Mouse (Mus musculus) lung, postnatal 0 days (tissue): ENCODE results near the gene Kcnn4. TPM values are rescaled to one million over a fixed set of nuclear protein-coding genes. Genes with fewer than 3 reads are reported as not detected.

Experiments used
- ATAC-seq: fragments of 200-750 bp; cut with Nextera tagmentation; 2 replicates; pipeline ENCODE4 v1.8.0; 2017; ENCODE audit warnings: moderate library complexity
- DNase-seq: peaks from one replicate; pipeline ENCODE4 v3.0.0-alpha.2; 2016; ENCODE audit warnings: low spot score
- H3K27ac ChIP-seq: fragments of 300-500 bp; sonication (generic); 2 replicates; pipeline ENCODE4 v1.5.1; 2014; ENCODE audit warnings: antibody characterized with exemption, mild to moderate bottlenecking, low read length, mixed read lengths
- H3K27me3 ChIP-seq: fragments of 300-500 bp; sonication (generic); replicated peaks from 2 replicates; pipeline ENCODE4 v1.6.1; 2014; ENCODE audit warnings: low read length, mixed read lengths; ENCODE audit not compliant: insufficient read depth
- H3K36me3 ChIP-seq: fragments of 300-500 bp; sonication (generic); 2 replicates; pipeline ENCODE4 v1.6.1; 2014; ENCODE audit warnings: low read length, mixed read lengths; ENCODE audit not compliant: insufficient read depth
- H3K4me1 ChIP-seq: fragments of 300-500 bp; sonication (generic); 2 replicates; pipeline ENCODE4 v1.6.1; 2014; ENCODE audit warnings: antibody characterized with exemption, low read depth, low read length, mixed read lengths; ENCODE audit not compliant: insufficient read depth
- H3K4me2 ChIP-seq: fragments of 300-500 bp; sonication (generic); replicated peaks from 2 replicates; pipeline ENCODE4 v1.6.1; 2014; ENCODE audit warnings: low read depth, mild to moderate bottlenecking, low read length, moderate library complexity, mixed read lengths
- H3K4me3 ChIP-seq: fragments of 300-500 bp; sonication (generic); 2 replicates; pipeline ENCODE4 v1.5.1; 2014; ENCODE audit warnings: low read depth, low read length
- H3K9ac ChIP-seq: fragments of 300-500 bp; sonication (generic); replicated peaks from 2 replicates; pipeline ENCODE4 v1.6.1; 2014; ENCODE audit warnings: low read depth, mild to moderate bottlenecking
- H3K9me3 ChIP-seq: fragments of 300-500 bp; sonication (generic); 2 replicates; pipeline ENCODE4 v1.6.1; 2016; ENCODE audit warnings: low read length, mixed read lengths
- CTCF ChIP-seq: IDR thresholded peaks from 2 replicates; pipeline ENCODE4 v1.5.1; 2016; ENCODE audit warnings: antibody characterized with exemption, mild to moderate bottlenecking
- EP300 ChIP-seq: IDR thresholded peaks from 2 replicates; pipeline ENCODE4 v1.6.1; 2016; ENCODE audit warnings: antibody characterized with exemption, mild to moderate bottlenecking, control low read depth
- WGBS: fragments of 180-500 bp; shearing (Covaris S2); extraction: QIAGEN DNeasy Blood & Tissue Kit; methylation state at CpG from one replicate; pipeline ENCODE4 v1.1.7; 2014; 5-methylcytosine and 5-hydroxymethylcytosine counted together
- polyA plus RNA-seq: library from polyadenylated mRNA; unstranded; fragments of >200 nt; fragmentation: Nextera tagmentation; extraction: Ambion mirVana; gene quantifications from 2 replicates; pipeline ENCODE4 v1.2.1, GENCODE M21; 2015

Gene Kcnn4
- polyA plus RNA-seq, 1 experiment from 2014 or later = 2.6 TPM

DNA sequence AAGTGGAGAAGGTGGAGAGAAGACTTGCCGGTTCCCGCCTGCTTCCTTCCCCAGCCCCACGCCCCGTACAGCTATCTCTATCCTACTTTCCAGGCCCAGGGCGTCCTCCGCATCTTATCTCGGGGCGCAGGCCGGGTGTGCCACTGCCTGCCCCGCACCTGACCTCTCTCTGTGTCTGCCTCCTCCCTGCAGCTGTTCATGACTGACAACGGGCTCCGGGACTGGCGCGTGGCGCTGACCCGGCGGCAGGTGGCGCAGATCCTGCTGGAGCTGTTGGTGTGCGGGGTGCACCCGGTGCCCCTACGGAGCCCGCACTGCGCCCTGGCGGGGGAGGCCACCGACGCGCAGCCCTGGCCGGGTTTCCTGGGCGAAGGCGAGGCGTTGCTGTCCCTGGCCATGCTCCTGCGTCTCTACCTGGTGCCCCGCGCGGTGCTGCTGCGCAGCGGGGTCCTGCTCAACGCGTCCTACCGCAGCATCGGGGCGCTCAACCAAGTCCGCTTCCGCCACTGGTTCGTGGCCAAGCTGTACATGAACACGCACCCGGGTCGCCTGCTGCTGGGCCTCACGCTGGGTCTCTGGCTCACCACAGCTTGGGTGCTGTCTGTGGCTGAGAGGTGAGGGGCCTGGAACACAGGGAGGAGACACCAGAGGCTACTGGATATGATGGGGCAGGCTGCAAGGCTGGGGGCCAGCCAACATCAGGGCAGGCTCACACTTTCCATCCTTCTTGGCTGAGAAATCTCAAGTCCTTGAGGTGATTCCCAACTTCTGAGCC lies 7.2 kb downstream of the Kcnn4 start:
- Histone ChIP-seq H3K27ac (no peak overlapping the region), H3K9ac (0 out of 2 replicates have a peak overlapping the region, but pooled peaks have one; percentile 5), H3K27me3 (no peaks in the 10 kb centered on the region), H3K4me3 (peak overlapping the region; percentile 3; the same call in 1 of the 2 replicates), H3K9me3 (no peaks in the 10 kb centered on the region), H3K36me3 (no peaks in the 10 kb centered on the region), H3K4me1 (peaks cover 5% of the 10 kb centered on the region), H3K4me2 (peak overlapping the region; percentile 54)
- WGBS = 10% methylated on average over 49 of the region's 49 CpGs
- DNase-seq = peak; percentile 44
- TF ChIP-seq EP300 = no peak
- peak; percentile 63 for TF ChIP-seq CTCF
- peak; percentile 67 for ATAC-seq

DNA sequence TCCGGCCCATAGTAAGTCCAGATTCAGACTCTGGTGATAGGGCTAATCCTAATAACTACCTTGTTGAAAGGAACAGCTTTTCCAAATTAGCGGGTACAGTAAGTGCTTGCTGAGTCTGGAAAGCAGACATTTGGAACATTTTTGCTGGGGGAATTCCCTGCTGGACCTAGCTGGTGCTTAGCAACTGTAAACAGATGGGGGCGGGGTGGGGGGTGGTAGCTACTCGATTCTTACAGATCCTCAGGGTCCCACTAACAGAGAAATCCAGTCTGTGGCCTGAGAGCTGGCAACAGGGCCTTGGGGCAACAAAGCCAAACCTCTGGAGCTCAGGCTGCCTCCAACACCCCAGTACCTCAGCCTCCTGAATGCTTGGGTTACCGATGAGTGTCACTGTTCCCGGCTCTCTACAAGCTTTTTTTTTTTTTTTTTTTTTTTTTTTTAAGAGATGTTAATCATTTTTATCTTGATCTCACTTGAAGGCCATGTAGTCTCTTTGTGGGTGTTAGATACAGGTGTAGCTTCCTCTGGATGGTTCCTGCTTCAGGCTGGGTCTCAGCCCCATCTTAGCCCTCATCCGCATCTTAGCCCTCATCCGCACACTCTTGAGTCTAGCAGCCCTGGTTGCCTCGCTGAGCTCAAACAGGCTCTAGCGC lies 8.1 kb downstream of the Kcnn4 start:
- Histone ChIP-seq H3K36me3 (no peaks in the 10 kb centered on the region), H3K9me3 (no peaks in the 10 kb centered on the region), H3K4me1 (peaks cover 5% of the 10 kb centered on the region), H3K4me3 (no peak overlapping the region), H3K27me3 (no peaks in the 10 kb centered on the region), H3K4me2 (no peak overlapping the region), H3K9ac (no peak overlapping the region), H3K27ac (no peak overlapping the region)
- WGBS = 72% methylated on average over 10 of the region's 10 CpGs
- DNase-seq (no peak), ATAC-seq (no peak)
- no peak for TF ChIP-seq EP300
- no peak for TF ChIP-seq CTCF

- Histone ChIP-seq H3K4me3 (no peak overlapping the region), H3K27ac (no peak overlapping the region), H3K27me3 (no peaks in the 10 kb centered on the region), H3K4me1 (peaks cover 5% of the 10 kb centered on the region), H3K9ac (no peak overlapping the region), H3K36me3 (no peaks in the 10 kb centered on the region), H3K4me2 (no peak overlapping the region), H3K9me3 (no peaks in the 10 kb centered on the region)
- ATAC-seq (no peak), DNase-seq (no peak)
- 50% methylated on average over 7 of the region's 7 CpGs for WGBS
- TF ChIP-seq CTCF (no peak), EP300 (no peak)
These were observed 9.9 kb downstream of the Kcnn4 start for GRCm38 (mm10) chr7:24379934-24380333.

DNA sequence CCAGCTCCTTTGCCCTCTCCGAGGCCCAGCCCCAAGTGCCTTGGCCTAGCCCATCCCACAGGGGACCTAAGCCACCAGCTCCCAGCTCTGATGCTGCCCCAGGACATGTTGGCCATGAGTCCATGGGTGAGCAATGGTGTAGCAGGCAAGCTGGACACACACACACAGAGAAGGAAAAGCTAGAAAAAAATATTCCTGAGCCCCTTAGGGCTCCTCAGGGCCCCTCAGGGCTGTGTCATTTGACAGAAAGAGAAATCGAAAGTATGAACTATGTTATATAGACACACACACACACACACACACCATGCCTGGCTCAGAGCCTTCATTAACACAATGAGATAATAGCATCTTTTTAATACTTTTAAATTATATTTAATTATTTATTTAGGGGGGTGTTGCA lies 10.3 kb downstream of the Kcnn4 start:
- peaks cover 5% of the 10 kb centered on the region for H3K4me1 ChIP-seq
- H3K27ac ChIP-seq = no peak overlapping the region
- H3K36me3 ChIP-seq = no peaks in the 10 kb centered on the region
- H3K4me2 ChIP-seq = no peak overlapping the region
- TF ChIP-seq EP300 (no peak), CTCF (no peak)
- WGBS = 54% methylated on average over 2 of the region's 2 CpGs
- no peak overlapping the region for H3K9ac ChIP-seq
- ATAC-seq (no peak), DNase-seq (no peak)
- H3K27me3 ChIP-seq = no peaks in the 10 kb centered on the region
- H3K9me3 ChIP-seq = no peaks in the 10 kb centered on the region
- H3K4me3 ChIP-seq = no peak overlapping the region

GRCm38 (mm10) chr7:24382730-24383372 lies 12.8 kb downstream of the Kcnn4 start:
- Histone ChIP-seq H3K27me3 (no peaks in the 10 kb centered on the region), H3K9me3 (no peaks in the 10 kb centered on the region), H3K4me3 (no peak overlapping the region), H3K9ac (no peak overlapping the region), H3K4me1 (no peaks in the 10 kb centered on the region), H3K27ac (no peak overlapping the region), H3K36me3 (no peaks in the 10 kb centered on the region), H3K4me2 (no peak overlapping the region)
- TF ChIP-seq CTCF (no peak), EP300 (no peak)
- ATAC-seq = no peak
- no peak for DNase-seq
- WGBS = 64% methylated on average over 16 of the region's 16 CpGs

GRCm38 (mm10) chr7:24384070-24384469 lies 14.0 kb downstream of the Kcnn4 start:
- TF ChIP-seq EP300 (no peak), CTCF (no peak)
- 52% methylated on average over 6 of the region's 6 CpGs for WGBS

More at GRCm38 (mm10) chr7:24384070-24384469, 14.0 kb downstream of the Kcnn4 start:
- H3K9me3 ChIP-seq = no peaks in the 10 kb centered on the region
- H3K27me3 ChIP-seq = no peaks in the 10 kb centered on the region
- no peak for ATAC-seq
- no peak overlapping the region for H3K9ac ChIP-seq
- DNase-seq = no peak
- H3K27ac ChIP-seq = no peak overlapping the region
- H3K36me3 ChIP-seq = no peaks in the 10 kb centered on the region
- H3K4me1 ChIP-seq = no peaks in the 10 kb centered on the region
- no peak overlapping the region for H3K4me2 ChIP-seq
- no peak overlapping the region for H3K4me3 ChIP-seq
